Mouse (Mus musculus): Measurements from ENCODE around the gene Whamm.

Gene Whamm

GRCm38 (mm10) chr7:81596086-81596485 lies 25.0 kb downstream of the Whamm start:
- DNase-seq (ENCODE audit: low spot score in 2 of 2), result no peak

GRCm38 (mm10) chr7:81597660-81598059 lies 26.6 kb downstream of the Whamm start:
- no peak for DNase-seq (ENCODE audit: low spot score in 2 of 2)

DNA sequence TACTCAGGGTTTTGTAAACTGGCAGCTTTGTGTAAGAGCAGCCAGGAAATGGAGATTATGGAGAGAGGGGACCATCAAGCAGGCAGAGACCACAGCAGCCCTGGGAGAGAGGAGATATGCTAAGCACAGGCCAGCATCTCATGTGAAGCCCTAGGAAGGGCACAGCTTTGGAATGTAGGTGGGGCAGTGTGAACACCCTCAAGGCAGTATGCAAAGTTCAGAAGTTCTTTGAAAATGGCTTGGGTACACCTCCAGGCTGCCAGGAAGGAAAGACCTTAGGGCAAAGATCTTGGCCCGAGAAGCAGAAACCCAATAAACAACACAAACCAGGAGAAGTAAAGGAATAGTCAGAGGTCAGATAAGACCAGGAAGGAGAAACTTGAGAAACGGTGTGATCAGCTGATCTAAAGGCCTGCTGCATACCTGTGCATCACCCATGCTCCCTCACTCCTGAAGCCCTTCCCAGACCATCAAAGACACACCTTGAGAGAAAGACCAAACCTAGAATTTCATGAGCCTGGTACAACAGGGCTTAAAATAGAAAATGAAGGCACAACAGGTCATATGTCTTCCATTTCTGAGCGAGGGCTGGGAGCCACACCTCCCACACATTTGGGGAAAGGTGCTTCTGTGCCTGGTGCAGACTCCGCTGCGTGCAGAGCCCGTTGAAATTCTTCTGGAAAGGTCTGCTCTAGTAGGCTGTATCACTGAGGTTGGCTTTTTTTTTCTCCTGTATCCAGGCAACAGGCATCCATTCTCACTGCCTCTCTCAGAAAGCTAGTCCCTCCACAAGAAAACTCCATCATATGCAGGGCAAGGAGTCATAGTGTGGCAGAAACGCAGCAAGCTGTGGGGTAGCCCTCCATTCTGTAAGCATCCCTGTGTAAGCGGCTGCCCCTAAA lies 28.6 kb downstream of the Whamm start:
- DNase-seq (ENCODE audit: low spot score in 2 of 2), result no peak

DNA sequence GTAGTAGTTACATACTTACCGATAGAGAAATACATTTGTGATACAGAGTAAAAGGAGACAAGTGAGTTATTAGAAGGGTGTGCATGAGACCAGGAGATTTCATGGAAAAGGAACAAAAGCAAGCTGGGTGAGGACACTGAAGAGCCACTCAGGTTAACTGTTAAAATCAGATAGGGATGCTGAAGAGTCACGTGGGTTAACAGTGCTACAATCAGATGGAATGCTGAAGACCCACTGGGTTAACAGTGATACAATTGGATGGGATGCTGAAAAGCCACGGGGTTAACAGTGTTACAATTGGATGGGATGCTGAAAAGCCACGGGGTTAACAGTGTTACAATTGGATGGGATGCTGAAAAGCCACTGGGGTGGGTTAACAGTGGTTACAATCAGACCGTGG lies 33.9 kb downstream of the Whamm start:
- no peak for DNase-seq (ENCODE audit: low spot score in 2 of 2)

DNA sequence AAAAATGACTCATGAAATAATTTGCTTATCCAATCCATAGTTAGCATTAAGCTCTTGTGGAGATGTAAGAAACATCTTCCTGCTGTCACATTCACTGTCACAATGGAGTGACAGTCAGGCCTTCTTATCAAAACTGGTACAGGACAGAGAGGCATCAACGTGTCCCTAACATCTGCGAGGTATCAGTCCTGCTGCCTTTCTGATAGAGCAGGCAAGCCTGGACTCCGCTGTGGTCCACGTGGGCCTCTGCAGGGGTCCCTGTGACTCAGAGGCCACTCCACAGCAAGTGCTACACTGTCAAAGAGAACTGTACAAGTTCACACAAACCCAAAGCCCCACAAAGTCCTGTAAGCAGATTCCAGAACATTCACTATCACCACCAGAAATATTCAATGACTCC lies 34.4 kb downstream of the Whamm start:
- no peak for DNase-seq (ENCODE audit: low spot score in 2 of 2)

- DNase-seq (ENCODE audit: low spot score in 2 of 2), result no peak
Observed at GRCm38 (mm10) chr7:81606452-81606851, 35.4 kb downstream of the Whamm start.

- DNase-seq (ENCODE audit: low spot score in 2 of 2), result no peak
Observed at GRCm38 (mm10) chr7:81610125-81610524, 39.1 kb downstream of the Whamm start.

DNA sequence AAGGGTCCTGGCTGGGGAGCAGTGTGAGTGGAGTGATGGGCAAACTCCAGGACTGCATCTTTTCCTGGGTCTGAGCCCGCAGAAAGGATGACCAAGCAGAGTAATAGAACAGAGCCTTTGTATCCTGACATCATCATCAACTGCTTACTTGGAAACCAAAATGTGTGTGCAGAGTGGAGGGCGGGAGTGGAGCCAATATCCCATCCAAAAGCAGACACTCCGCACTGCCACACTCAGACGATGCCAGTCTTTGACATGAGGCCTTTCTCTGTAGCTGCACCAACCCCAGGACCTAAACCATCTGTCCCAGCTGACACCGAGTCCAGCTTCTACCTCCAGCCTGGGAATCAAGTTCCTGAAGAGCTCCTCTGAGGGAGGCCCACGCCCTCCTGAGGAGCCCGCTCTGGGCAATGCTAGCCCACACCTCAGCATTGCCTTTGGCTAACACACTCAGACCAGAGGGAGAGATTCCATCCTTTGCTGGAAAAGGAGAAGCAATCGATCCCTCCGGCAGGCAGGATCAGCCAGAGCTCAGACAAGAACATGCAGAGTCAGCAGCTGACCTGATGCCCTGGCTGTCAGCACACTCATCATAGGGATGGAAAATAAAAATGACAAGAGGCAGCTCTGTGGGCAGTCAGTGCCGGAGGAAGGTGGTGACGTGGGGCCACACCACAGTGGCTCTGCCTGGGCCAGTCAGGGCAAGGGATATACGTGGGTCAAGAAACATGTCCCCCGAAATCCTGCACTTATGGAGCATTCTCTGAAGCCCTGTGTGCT lies 42.0 kb downstream of the Whamm start:
- no peak for DNase-seq (ENCODE audit: low spot score in 2 of 2)

DNA sequence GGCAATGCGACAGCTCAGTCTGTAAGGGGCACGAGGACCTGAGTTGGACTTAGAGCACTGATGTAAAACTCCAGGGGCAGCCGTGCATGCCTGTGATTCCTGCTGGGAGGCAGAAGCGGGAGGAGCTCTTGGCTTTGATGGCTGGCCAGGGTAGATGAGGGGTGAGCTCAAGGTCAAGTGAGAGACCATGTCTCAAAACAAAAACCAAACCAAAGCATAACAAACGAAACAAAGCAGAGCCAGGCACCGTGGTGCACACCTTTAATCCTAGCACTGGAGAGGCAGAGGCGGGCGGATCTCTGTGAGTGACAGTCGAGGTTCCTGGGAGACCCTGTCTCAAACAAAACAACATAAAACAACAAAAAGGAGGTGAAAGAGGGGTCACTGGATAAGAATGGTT lies 44.0 kb downstream of the Whamm start:
- DNase-seq (ENCODE audit: low spot score in 2 of 2), result no peak

- peak in 1 of 2 experiments; percentile 8 for DNase-seq (ENCODE audit: low spot score in 2 of 2)
Observed at GRCm38 (mm10) chr7:81622793-81623192, 51.7 kb downstream of the Whamm start.

DNA sequence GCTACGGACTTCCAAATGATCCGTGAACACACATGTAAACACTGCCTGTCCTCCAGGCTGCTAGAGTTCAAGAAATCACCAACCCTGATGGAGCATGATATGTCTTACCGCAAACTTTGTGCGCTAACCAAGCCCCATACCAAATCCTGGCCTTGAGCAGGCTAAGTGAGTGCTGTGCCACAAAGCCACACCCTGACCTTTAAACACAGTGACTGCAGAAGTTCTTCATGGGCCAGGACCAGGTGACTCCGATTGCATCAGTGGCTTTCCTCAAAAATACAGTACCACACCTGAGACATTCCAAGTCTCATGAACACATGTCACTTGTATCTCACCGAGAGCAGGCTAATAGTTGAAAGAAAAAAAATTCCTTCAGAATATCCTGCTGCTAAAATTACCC lies 52.7 kb downstream of the Whamm start:
- no peak for DNase-seq (ENCODE audit: low spot score in 2 of 2)

- no peak for DNase-seq (ENCODE audit: low spot score in 2 of 2)
Observed at GRCm38 (mm10) chr7:81626460-81626859, 55.4 kb downstream of the Whamm start.

GRCm38 (mm10) chr7:81631261-81631660 lies 60.2 kb downstream of the Whamm start:
- DNase-seq (ENCODE audit: low spot score in 2 of 2), result no peak

GRCm38 (mm10) chr7:81632586-81632985 lies 61.5 kb downstream of the Whamm start:
- DNase-seq (ENCODE audit: low spot score in 2 of 2), result no peak

DNA sequence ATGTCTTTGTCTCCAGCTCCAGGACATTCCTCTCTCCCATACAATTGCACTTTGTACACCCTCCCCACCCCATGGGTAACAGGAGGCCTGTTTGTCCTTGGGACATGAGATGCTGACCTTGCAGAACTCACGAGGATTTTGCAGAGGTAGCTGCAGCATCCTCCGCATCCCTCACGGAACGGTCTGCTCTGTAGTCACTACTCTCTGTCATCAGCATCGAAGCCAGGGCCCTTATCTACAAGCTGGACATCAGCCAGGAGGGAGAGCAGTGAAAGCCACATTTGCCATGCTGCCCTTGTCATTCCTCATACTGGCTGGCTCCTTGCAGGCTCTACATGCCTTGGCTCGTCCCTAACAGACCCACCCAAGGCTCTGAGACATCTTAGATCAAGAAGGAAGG lies 70.0 kb downstream of the Whamm start:
- DNase-seq (ENCODE audit: low spot score in 2 of 2), result no peak

- DNase-seq (ENCODE audit: low spot score in 2 of 2), result no peak
Observed at GRCm38 (mm10) chr7:81644551-81645235, 73.6 kb downstream of the Whamm start.

Data from urinary bladder, postnatal 36 days (tissue).